Mouse (Mus musculus) embryonic facial prominence, embryonic 14.5 days (tissue): ENCODE measurements at regions not wholly inside any gene's neighbourhood (a gene's known extent, or its start where the extent isn't known, plus 50 kb on each side); places are given as distances from the start of the nearest gene placed in this dataset.
"Not testable (repeated sequence)": the region's sequence is repeated elsewhere in the genome, so short reads cannot be mapped to it uniquely, and the experiment has no call there.

ENCODE experiments used
- ATAC-seq: fragments of 200-750 bp; cut with Nextera tagmentation; 2 replicates; pipeline ENCODE4 v1.8.0; 2017; ENCODE audit warnings: low read depth, moderate number of reproducible peaks, moderate TSS enrichment
- DNase-seq: peaks from one replicate; pipeline ENCODE4 v3.0.0-alpha.2; 2015; ENCODE audit warnings: low spot score
- H3K27ac ChIP-seq: fragments of 300-500 bp; sonication (generic); replicated peaks from 2 replicates; pipeline ENCODE4 v1.5.1; 2014; ENCODE audit warnings: low read depth, mild to moderate bottlenecking, low read length, moderate library complexity
- H3K27me3 ChIP-seq: fragments of 300-500 bp; sonication (generic); replicated peaks from 2 replicates; pipeline ENCODE4 v1.6.1; 2014; ENCODE audit warnings: low read length; ENCODE audit not compliant: control insufficient read depth, insufficient read depth
- H3K36me3 ChIP-seq: fragments of 300-500 bp; sonication (generic); 2 replicates; pipeline ENCODE4 v1.6.1; 2014; ENCODE audit warnings: low read length, mixed read lengths; ENCODE audit not compliant: control insufficient read depth, insufficient read depth
- H3K4me1 ChIP-seq: fragments of 300-500 bp; sonication (generic); 2 replicates; pipeline ENCODE4 v1.6.1; 2014; ENCODE audit warnings: antibody characterized with exemption, low read length; ENCODE audit not compliant: control insufficient read depth, insufficient read depth
- H3K4me2 ChIP-seq: fragments of 300-500 bp; sonication (generic); 2 replicates; pipeline ENCODE4 v1.6.1; 2014; ENCODE audit warnings: low read depth, mild to moderate bottlenecking, low read length, moderate library complexity, mixed read lengths
- H3K4me3 ChIP-seq: fragments of 300-500 bp; sonication (generic); 2 replicates; pipeline ENCODE4 v1.5.1; 2014; ENCODE audit warnings: low read depth, mild to moderate bottlenecking, low read length
- H3K9ac ChIP-seq: fragments of 300-500 bp; sonication (generic); 2 replicates; pipeline ENCODE4 v1.6.1; 2014; ENCODE audit warnings: low read depth, mild to moderate bottlenecking, low read length, moderate library complexity, mixed read lengths
- H3K9me3 ChIP-seq: fragments of 300-500 bp; sonication (generic); 2 replicates; pipeline ENCODE4 v1.6.1; 2016; ENCODE audit warnings: low read length; ENCODE audit not compliant: control insufficient read depth
- WGBS: fragments of 180-500 bp; shearing (Covaris S2); extraction: QIAGEN DNeasy Blood & Tissue Kit; methylation state at CpG from one replicate; pipeline ENCODE4 v1.1.7; 2014; 5-methylcytosine and 5-hydroxymethylcytosine counted together

DNA sequence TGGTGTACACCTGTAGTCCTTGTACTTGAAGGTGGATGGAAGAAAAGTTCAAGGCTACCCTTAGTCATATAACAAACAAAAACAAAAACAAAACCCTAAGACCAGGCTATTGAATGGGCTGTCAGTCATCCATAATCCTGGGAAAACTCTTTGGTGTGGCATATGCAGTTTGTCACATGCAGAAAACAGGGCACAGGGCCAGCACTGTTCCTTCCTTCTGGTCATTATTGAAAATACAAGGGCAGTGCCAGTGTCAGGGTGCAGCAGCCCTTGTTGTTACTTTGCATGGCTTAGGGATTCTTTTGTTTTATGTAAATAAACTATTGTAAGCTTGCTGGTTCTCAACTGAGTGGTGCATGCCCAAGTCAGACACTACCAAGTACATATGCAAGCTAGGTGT is 623.1 kb upstream of the Chrm3 start:
- H3K27me3 ChIP-seq, result no peaks in the 10 kb centered on the region
- H3K4me2 ChIP-seq, result no peak overlapping the region
- no peak overlapping the region for H3K27ac ChIP-seq
- no peaks in the 10 kb centered on the region for H3K36me3 ChIP-seq
- H3K9me3 ChIP-seq, result no peaks in the 10 kb centered on the region
- DNase-seq (no peak), ATAC-seq (no peak)
- H3K4me3 ChIP-seq, result no peak overlapping the region
- no peaks in the 10 kb centered on the region for H3K4me1 ChIP-seq
- no peak overlapping the region for H3K9ac ChIP-seq

DNA sequence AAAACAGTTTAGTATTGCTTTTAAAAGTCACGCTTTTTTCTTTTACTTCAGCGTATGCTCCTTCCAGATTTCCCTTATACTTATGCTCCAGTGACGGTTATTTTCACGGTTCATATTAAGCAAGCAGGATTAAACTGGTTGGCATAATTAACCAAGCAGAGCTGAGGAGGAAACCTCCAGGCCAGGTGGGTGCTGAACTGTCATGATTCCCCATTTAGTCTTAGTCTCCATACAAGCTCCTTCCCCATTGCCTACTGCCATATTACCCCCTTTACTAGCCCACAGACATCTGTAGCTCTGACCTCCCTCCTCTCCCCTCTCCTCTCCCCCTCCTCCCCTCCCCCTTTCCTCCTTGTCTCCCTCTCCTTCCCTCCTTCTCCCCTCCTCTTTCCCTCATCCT is 621.9 kb upstream of the Chrm3 start:
- H3K4me2 ChIP-seq, result no peak overlapping the region

DNA sequence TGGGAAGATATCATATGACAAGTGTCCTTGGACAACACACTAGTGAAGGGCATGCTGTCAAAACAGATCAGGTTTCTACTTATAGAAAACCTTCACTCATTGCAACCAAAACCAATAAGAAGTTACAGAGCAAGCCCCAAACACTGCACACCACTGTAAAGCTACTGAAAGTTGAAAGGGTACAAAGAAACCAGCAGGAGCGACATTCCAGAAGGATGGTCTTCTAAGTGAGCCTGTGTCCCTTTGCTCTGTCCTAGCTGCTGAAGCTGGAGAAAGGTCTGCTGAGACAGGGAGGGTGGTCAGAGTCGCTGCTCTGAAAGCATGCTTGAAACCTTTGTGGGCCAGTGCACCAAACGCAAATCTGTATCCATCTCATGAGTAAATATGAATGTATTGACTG is 611.3 kb upstream of the Chrm3 start:
- H3K4me3 ChIP-seq, result no peak overlapping the region
- H3K9ac ChIP-seq, result no peak overlapping the region
- H3K27ac ChIP-seq, result no peak overlapping the region
- no peaks in the 10 kb centered on the region for H3K9me3 ChIP-seq
- ATAC-seq (no peak), DNase-seq (no peak)
- no peak overlapping the region for H3K4me2 ChIP-seq
- no peaks in the 10 kb centered on the region for H3K4me1 ChIP-seq
- 70% methylated on average over 3 of the region's 3 CpGs for WGBS
- no peaks in the 10 kb centered on the region for H3K27me3 ChIP-seq
- no peaks in the 10 kb centered on the region for H3K36me3 ChIP-seq

More for the DNA sequence above, 621.9 kb upstream of the Chrm3 start:
- WGBS, result 79% methylated on average over 4 of the region's 4 CpGs
- Histone ChIP-seq H3K4me3 (no peak overlapping the region), H3K9me3 (no peaks in the 10 kb centered on the region), H3K4me1 (no peaks in the 10 kb centered on the region), H3K9ac (no peak overlapping the region), H3K27ac (no peak overlapping the region), H3K27me3 (no peaks in the 10 kb centered on the region), H3K36me3 (no peaks in the 10 kb centered on the region)
- ATAC-seq, result no peak
- no peak for DNase-seq

DNA sequence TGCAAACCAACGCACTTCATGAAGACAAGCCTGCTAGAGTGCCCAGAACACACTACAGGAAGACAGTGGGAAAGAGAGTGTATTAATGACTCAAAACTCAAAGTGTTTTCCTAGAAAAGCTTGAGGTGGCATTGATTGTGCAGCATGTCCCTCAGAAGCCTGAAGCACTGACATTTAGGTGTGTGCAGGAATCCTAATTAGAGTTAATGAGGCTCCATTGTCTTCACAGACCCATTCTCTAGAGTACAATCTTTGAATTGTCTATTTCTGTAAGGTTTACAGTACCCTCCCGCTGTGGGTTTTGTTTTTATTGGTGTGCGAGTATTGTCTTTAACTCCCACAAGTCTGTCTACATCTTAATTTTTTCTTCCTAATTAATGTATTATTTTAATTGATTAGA is 610.1 kb upstream of the Chrm3 start:
- Histone ChIP-seq H3K4me1 (no peaks in the 10 kb centered on the region), H3K36me3 (no peaks in the 10 kb centered on the region), H3K9me3 (no peaks in the 10 kb centered on the region), H3K9ac (no peak overlapping the region), H3K4me3 (no peak overlapping the region), H3K27me3 (no peaks in the 10 kb centered on the region), H3K27ac (no peak overlapping the region), H3K4me2 (no peak overlapping the region)
- DNase-seq, result no peak
- ATAC-seq, result no peak
- WGBS, result 89% methylated on average over 3 of the region's 3 CpGs

DNA sequence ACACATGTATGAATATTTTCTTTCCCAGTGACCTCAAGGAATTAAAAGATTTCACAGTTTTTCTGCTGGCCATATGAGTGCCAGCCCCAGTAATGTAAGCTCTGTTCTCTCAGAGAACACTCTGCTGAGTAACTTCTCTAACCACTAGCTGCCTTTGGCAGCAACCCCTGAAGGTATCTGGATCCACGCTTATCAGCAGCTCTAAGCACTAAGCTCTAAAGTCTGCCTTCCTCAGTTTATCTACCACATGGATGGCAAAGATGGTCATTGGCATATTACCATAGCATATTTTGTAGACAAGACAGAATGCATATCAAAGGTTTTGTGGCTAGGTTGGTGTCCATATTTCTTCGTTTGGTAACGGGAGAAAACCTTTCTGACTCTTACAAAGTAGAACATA is 592.3 kb upstream of the Chrm3 start:
- Histone ChIP-seq H3K4me3 (no peak overlapping the region), H3K9ac (no peak overlapping the region), H3K4me2 (no peak overlapping the region), H3K9me3 (no peaks in the 10 kb centered on the region), H3K27ac (no peak overlapping the region), H3K36me3 (no peaks in the 10 kb centered on the region), H3K27me3 (no peaks in the 10 kb centered on the region), H3K4me1 (no peaks in the 10 kb centered on the region)
- ATAC-seq (no peak), DNase-seq (no peak)
- 95% methylated on average over 3 of the region's 3 CpGs for WGBS

DNA sequence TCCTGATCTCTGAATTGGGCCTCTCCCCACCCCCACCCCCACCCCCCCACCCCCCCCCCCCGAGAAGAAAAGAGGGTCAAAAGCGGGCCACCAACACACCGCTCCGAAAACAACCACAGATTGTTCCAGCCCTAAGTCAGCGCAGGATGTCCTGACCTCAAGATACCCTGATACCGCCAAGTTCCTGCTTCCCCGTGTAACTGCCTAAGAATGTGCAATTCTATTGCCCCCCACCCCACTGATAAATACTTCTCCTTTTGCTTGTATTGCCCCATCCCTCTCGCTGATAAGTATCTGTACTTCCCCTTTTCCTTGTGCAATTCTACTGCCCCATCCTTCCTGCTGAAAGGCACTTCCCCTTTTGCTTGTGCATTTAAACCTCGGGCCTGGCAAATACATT is 590.0 kb upstream of the Chrm3 start:
- not testable (repeated sequence) for H3K27ac ChIP-seq, H3K36me3 ChIP-seq, H3K9me3 ChIP-seq, H3K9ac ChIP-seq, DNase-seq, H3K4me3 ChIP-seq, H3K4me2 ChIP-seq, ATAC-seq, H3K4me1 ChIP-seq, H3K27me3 ChIP-seq
- 79% methylated on average over 3 of the region's 9 CpGs for WGBS

DNA sequence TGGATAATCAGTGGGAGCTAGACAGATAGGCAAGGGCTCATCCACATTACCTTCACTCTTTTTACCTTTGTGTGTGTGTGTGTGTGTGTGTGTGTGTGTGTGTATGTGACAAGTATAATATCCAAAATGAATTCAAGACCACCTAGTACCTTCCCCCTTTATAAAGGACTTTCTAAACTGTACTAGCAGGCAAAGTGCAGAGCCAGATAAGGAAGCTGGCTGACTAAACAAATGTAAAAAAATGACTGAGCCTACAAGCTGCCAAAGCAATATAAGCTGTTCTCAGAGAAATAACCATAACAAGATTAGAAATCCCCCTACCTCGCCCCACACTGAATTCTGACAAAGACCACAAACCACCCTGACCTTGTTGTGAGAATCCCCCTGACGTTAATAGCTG is 586.8 kb upstream of the Chrm3 start:
- WGBS, result 65% methylated on average over 2 of the region's 2 CpGs
- Histone ChIP-seq H3K27me3 (no peaks in the 10 kb centered on the region), H3K4me2 (no peak overlapping the region), H3K4me1 (no peaks in the 10 kb centered on the region), H3K27ac (no peak overlapping the region), H3K9me3 (no peaks in the 10 kb centered on the region), H3K36me3 (no peaks in the 10 kb centered on the region), H3K9ac (no peak overlapping the region), H3K4me3 (no peak overlapping the region)
- ATAC-seq (no peak), DNase-seq (no peak)

DNA sequence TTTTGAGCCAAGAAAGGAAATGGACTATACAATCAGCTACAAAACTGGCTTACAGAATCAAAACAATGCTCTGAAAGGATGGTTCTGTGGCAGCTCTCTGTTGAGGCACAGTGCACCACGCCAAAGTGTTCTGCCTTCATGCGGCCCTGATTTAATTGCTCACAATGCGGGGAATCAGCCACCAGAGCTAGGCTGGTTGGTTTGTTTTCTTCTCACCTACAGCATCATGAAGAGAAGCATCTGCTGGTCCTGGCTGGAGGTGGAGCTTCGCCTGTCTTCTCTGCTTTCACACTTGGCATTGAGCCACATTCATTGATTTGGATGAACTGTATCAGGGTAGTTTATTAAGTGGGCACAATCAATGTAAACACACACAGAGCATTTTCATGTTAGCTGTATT is 583.2 kb upstream of the Chrm3 start:
- Histone ChIP-seq H3K27me3 (no peaks in the 10 kb centered on the region), H3K4me2 (no peak overlapping the region), H3K9ac (no peak overlapping the region), H3K4me1 (no peaks in the 10 kb centered on the region), H3K9me3 (no peaks in the 10 kb centered on the region), H3K27ac (no peak overlapping the region), H3K36me3 (no peaks in the 10 kb centered on the region), H3K4me3 (no peak overlapping the region)
- DNase-seq, result no peak
- WGBS, result 74% methylated on average over 4 of the region's 4 CpGs
- no peak for ATAC-seq

DNA sequence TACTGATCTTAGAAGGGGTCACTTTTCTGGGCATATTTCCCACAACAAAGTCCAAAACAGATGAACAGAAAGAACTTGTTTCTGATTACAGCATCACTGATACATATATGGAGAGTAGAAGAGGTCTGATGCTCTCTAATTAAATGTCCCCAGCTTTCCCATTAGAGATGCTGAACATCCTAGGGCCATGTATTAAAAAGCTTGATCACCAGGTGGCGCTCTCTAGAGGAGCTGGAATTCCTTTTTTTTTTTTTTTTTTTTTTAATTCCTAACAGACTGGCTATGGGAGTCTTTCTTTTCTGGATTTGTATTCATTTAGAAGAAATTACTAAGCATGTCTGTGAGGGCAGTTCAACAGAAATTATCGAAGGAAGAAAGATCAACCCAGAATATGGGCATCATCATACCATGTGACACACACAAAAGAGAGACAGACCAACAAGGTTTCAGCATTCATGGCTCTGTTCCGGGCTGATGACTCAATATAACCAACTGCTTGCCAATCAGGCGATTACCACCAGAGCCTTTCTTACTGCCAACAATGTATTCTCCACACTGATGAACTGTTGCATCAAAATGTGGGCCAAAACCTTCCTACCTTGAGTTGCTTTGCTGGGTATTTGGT is 581.5 kb upstream of the Chrm3 start:
- Histone ChIP-seq H3K27ac (no peak overlapping the region), H3K36me3 (no peaks in the 10 kb centered on the region), H3K4me1 (no peaks in the 10 kb centered on the region), H3K9me3 (0 out of 2 replicates have a peak, but pooled peaks cover 3% of the 10 kb centered on the region), H3K4me2 (no peak overlapping the region), H3K27me3 (no peaks in the 10 kb centered on the region), H3K9ac (no peak overlapping the region), H3K4me3 (no peak overlapping the region)
- WGBS, result 57% methylated on average over 4 of the region's 4 CpGs
- ATAC-seq (no peak), DNase-seq (peak; percentile 14)
